Mouse (Mus musculus): ENCODE measurements around the gene Sema4b.

- TF ChIP-seq CTCF (IDR thresholded peaks at IDR 0.05; ENCODE audit: low read depth) (no peak), EP300 (IDR thresholded peaks at IDR 0.05; ENCODE audit: low read depth) (no peak; the same call in 1 of the 2 replicates)
Measured at GRCm38 (mm10) chr7:80269751-80270255, 83.2 kb downstream of the Sema4b start.

Measured in liver, postnatal 0 days (tissue).